Mouse (Mus musculus) telencephalon, adult 2 months (tissue): ENCODE measurements at regions not wholly inside any gene's neighbourhood (a gene's known extent, or its start where the extent isn't known, plus 50 kb on each side); places are given as distances from the start of the nearest gene placed in this dataset.
A peak's percentile ranks its signal among the peaks of the same experiment; 100 is the strongest.

Source experiments
- DNase-seq: peaks from one replicate; pipeline ENCODE4 v3.0.0-alpha.2; 2011; ENCODE audit warnings: low read depth, low spot score

DNA sequence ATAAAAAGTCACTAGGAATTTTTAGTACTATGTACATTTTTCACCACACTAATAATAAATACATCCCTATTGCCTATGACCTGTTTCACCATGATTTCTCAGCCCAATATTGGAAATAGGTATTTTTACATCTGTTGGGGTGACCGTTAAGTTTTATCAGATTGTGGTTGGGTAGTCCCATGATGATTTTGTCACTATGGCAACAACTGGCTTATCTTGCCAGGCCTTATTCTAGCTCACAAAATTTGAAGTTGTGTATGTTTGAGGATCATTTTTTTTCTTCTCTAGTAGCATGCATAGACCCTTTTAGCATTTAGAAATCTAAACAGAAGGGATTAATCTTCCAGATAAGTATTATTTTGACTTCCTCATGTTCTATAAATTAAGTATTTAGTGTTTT, 1211.1 kb upstream of the Pcdh17 start:
- no peak for DNase-seq

GRCm38 (mm10) chr14:83246891-83247290, 1196.5 kb upstream of the Pcdh17 start:
- peak; percentile 89 for DNase-seq

- DNase-seq, result peak; percentile 11
Measured at GRCm38 (mm10) chr14:83247405-83247804, 1196.0 kb upstream of the Pcdh17 start.

DNA sequence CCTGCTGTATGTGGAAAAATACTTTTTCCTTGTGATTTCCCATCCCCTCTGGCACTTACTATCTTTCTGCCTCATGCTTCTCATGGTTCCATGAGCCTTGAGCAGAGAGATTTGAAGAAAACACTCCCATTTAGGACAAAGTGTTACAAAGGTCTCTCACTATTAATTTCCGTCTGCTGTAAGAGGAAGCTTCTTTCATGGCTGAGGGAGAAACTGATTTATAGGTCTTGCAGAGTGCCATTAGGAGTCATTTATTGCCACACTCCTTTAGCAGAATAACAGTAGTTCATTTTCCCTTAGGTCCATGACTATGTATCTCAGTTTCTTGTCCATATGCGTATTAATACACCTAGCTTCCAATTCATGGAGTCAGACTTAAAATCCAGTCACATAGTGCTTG, 1190.4 kb upstream of the Pcdh17 start:
- DNase-seq, result no peak

GRCm38 (mm10) chr14:83302599-83302998, 1140.8 kb upstream of the Pcdh17 start:
- no peak for DNase-seq

GRCm38 (mm10) chr14:83320773-83321172, 1122.6 kb upstream of the Pcdh17 start:
- no peak for DNase-seq

DNA sequence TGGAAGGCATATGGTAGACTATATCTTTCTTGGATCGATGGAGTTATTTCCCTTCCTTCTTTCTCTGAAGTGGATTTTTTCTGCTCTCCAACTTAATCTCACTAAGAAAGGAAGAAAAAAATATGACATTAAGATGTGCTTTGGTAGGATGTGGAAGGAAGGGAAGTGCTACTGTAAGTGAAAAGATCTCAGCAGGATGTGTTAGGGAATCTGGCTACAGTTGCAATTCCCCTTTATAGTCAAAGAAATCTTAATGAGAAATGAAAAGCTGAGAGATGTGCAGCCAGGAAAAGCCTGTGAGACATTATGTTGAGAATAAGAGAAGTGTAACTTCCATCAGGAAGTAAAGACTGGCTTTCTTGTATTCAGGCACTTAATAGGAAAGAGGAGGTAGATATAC, 1080.2 kb upstream of the Pcdh17 start:
- peak; percentile 36 for DNase-seq
